Mouse (Mus musculus): ENCODE measurements around the gene Slc39a13.
"Not testable (repeated sequence)": the region's sequence is repeated elsewhere in the genome, so short reads cannot be mapped to it uniquely, and the experiment has no call there.

Slc39a13 gene

DNA sequence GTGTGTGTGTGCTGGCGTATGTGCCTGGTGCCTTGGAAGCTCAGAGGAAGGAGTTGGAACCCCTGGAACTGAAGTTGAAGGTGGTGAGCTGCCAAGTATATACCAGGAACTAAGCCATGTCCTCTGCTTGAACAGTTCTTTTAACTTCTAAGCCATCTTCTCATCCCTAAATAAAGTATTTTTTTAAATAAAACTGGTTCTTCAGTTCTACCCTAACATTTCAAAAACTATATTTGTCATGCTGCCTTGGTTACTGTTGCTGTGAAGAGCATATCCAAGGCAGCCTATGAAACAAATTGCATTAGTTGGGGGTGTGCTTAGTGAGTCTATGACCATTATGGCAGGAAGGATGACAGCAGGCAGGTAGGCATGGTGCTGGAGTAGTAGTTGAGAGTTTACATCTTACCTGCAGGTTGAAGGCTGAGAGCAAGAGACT lies 45.1 kb downstream of the Slc39a13 start:
- no peak for DNase-seq (ENCODE audit: low spot score in 2 of 2)

DNA sequence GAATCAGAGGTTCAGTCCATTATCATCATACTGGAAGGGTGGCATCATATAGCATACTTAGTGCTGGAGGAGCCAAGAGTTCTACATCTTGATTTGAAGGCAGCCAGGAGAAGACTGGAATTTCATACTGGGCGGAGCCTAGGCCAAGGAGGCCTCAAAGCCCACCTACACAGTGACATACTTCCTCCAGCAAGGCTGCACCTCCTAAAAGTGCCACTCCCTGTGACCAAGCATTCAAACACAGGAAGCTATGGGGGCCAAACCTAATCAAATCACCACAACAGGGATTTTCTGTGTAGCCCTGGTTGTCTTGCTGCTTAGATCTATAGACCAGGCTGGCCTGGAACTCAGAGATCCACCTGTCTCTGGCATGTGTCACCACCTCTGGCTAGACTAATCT lies 46.3 kb downstream of the Slc39a13 start:
- DNase-seq (ENCODE audit: low spot score in 2 of 2) = no peak

DNA sequence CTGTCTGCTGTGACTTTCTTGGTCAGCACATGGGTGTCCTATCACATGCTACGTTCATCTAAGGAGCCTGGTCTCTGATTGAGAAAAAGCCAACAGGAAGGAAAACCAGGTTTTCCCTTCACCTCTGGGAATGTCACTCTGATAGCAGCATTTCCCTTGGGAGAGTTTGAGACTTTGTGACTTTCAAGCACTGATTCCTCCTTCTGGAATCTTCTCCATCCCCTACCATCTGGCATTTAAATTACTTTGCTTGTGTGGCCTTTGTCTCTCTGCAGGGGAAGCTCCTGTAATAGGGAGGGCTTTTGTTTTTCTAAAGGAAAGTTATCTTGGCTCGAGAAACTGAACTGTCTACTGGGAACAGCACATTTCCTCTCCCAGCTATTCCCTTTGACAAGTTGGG lies 47.1 kb downstream of the Slc39a13 start:
- no peak for DNase-seq (ENCODE audit: low spot score in 2 of 2)

DNA sequence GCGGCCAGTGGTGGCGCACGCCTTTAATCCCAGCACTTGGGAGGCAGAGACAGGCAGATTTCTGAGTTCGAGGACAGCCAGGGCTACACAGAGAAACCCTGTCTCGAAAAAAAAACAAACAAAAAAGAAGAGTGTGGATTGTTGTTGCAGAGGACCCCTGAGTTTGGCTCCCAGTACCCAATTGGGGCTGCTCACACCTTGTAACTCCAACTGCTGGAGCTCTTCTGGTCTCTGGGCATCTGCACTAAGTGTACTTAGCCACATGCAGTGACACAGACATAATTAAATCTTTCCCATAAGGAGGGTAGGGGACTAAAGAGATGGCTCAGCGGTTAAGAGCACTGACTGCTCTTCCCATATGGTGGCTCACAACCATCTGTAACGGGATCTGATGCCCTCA lies 48.0 kb downstream of the Slc39a13 start:
- DNase-seq (ENCODE audit: low spot score in 2 of 2) = not testable (repeated sequence)

DNA sequence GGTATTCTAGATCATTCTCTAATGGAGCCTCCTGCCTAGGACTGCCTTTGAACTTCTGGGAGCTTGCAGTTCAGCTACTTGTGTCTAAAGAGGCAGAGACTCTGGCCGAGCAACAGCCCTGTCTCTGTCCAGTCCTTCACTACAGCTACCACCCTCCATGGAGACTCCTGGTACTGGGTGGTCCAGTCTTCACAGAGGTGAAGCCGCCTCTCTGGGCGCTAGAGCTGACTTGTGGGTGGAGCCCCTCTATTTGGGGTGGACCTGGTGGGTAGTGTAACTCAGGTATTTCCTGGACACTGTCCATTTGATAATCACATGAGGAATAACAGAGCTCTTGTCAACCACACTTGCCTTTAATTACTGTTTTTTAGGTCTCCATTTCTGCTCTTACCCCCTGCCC lies 50.3 kb downstream of the Slc39a13 start:
- DNase-seq (ENCODE audit: low spot score in 2 of 2) = no peak

DNA sequence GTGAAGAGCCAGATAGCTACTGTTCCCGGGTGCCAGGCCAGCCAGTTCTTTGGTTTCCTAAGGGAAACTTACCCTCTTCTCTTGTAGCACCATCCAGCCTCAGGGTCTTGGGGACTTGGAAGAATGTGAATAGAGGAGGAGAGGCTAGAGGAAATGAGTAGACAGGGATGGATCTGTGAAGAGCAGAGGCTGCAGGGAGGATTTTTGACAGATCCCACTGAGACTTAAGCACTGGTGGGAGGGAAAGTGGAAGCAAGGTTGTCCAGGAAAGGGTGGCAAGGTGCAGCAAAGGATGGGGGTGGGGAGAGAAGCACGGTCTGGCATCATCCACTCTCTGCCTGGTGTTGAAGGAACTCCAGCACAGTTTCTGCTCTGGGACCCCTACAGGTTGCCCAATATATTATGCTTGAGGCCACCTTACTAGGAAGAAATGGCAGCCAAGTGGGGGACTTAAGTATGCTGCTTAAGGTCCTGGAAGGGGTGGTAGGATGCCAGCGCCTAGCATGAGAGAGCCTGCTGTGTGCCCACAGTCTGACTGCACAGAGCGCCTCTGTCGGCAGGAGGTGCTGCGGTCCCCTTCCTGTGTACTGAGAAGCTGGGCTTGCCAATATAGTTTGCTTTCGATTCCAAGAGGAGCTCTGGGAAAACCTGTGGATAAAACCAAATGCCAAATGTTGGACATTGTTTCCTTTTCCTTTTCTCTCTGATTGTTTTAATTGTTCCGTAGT lies 52.0 kb downstream of the Slc39a13 start:
- DNase-seq (ENCODE audit: low spot score in 2 of 2) = no peak

DNA sequence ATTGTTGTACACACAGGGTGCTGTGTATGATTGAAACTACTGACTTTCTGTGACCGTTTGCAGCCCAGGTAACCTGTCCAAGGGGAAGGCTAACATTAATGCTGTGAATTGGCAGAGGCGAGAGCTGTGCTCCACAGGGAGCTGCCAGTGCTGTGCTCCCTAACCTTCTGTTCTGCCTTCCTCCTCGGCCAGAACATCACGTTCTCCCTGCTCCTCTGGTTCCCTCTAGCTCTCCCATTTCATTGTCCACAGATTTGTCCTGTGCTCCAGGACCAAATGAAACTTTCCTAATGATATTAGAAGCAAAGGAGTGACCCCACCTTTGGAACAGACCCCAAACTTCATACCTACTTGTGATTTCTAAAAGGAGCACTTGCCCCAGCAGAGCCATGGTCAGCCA lies 54.8 kb downstream of the Slc39a13 start:
- no peak for DNase-seq (ENCODE audit: low spot score in 2 of 2)

DNA sequence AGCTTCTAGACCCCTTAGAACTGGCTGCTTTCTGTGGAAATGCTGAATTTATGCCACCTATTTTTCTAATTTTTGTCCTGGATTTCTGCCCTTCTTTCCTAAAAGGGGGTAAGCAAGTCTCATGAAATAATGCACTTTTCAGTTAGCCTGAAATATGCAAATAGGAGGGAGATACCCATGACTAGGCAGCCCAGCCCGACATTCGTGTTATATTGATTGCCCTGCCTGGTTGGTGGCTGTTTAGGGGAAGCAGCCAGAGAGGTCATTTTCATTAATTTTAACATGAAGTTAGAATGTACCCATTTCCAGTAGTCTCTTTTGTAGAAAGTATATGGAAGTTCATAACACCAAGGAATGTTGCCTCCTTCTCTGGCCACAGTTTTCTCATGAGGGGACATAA lies 56.3 kb downstream of the Slc39a13 start:
- DNase-seq (ENCODE audit: low spot score in 2 of 2) = no peak

Measured in urinary bladder, adult 18-20 months (tissue).